Mouse (Mus musculus): Measurements from ENCODE around the gene 9030612E09Rik. TPM values are rescaled to one million over a fixed set of nuclear protein-coding genes. Genes with fewer than 3 reads are reported as not detected.

The 9030612E09Rik gene
- 1 to 10 TPM; 1.3 to 1.5 TPM for total RNA-seq (2021)
- long read RNA-seq, partial matches to known transcripts: 0 of 2 reads
- long read RNA-seq, other reads (novel, unspliced or antisense): 0 of 2 reads

DNA sequence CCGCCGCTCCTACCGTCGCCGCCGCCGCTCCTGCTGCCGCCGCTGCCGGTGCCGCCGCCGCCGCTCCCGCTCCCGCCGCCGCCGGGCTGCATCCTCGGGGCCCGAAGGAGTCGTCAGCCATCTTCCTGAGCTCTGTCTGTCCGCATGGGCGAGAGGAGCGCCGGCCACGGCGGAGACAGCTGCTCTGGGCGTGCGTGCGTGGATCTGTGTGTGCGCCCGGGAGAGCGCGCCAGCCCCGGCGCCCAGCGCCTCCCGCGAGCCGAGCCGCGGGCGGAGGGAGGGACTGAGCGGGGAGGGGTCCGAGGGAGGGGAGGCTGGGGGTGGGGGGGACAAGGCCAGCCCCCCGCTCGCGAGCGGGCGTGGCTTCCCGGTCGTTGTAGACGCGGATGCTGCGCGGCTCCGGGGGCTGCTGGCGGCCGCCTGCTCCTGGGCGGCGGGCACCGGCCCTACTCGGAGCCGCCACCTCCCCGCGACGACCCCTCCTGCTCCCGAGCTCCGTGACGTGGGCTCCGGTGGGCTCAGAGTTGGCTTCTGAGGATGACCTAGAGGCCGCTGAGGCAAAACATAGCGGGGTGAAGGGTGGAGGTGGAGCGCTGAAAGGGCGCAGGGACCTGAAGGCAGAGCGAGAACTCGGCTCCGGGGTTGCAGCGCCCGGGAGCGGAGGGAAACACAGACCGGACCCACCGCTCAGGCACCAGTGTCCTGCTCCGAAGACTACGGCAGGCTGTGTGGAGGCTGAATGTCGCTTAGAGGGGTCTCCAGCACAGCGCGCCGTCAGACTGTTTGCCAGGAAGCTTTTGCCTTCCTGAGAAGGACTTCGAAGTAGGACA is at the start of gene 9030612E09Rik, which contains the start of gene Sobp:
Gene 9030612E09Rik (plus strand): TSS at position 379 of the 830 bp plus-strand sequence.
Gene Sobp (minus strand): TSS at position 205 of the 830 bp plus-strand sequence.
- peak; percentile 77 to 86 for DNase-seq (ENCODE audit: low spot score in 2 of 2)

DNA sequence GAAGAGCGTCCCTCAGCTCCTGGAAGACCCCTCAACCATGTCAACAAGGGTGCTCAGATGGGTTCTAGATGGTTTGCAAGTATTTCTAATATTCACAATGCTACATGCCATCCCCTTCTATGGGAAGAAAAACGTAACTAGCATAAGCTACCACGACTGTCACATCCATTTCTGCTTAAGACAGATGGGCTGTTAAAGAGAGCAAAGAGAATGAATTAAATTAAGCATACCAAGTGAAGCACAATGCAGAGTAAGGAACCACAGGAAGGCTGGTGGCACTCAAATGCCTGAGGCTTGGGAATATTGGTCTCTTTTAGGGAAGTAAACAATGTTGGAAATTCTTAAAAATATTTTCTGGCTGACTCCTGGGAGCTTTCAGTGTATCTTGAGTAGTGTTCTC is 45.8 kb upstream of the 9030612E09Rik start:
- DNase-seq (ENCODE audit: low spot score in 2 of 2): no peak

DNA sequence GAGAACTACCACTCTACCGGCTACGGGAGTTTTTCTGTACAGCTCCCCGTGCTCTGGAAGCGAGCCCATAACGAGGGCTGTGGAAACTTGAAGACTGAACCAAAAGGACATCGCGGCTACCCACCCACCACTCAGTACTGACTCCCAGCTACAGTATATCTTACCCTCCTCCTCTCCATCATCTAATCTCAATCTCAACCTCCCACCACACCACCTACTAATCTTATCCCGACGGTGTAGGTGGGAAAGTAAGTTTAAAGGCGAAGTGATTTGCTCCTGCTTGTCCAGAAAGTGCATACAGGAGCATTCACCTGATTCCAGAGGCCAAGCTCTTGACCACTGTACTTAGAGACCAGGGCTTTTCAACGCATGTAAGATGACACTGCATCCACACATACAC is 40.5 kb upstream of the 9030612E09Rik start:
- DNase-seq (ENCODE audit: low spot score in 2 of 2): no peak

DNA sequence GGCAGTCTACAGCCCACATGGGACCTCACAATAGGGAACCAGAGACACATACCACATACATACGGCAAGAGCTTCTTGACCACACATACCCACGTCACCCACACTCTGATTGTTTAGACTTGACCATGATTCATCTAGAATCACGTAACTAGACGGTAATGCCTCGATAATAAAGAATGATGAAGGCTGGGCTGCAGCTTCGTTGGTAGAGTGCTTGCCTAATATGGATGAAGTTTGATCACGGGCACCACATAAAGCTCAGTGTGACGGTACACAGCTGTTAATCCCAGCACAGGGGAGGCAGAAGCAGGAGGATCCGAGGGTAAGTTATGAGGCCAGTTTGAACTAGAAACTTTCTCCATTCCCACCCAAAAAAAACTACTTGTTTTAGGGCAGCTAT is 31.3 kb upstream of the 9030612E09Rik start:
- no peak for DNase-seq (ENCODE audit: low spot score in 2 of 2)

DNA sequence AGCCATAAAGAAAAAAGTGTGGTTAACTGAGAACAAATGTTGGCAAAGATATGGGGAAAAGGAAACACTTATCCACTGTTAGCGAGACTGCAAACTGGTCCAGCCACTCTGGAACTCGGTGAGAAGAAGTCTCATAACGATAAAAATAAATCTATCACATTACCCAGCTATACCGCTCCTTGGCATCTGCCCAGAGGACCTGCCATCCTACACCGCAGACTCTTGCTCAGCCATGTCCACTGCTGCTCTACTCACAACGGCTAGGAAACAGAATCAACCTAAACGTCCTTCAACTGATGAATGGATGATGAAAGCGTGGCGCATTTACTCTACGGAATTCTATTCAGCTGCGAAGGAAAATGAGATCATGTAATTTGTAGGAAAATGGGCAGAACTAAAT is 26.0 kb upstream of the 9030612E09Rik start:
- no peak for DNase-seq (ENCODE audit: low spot score in 2 of 2)

DNA sequence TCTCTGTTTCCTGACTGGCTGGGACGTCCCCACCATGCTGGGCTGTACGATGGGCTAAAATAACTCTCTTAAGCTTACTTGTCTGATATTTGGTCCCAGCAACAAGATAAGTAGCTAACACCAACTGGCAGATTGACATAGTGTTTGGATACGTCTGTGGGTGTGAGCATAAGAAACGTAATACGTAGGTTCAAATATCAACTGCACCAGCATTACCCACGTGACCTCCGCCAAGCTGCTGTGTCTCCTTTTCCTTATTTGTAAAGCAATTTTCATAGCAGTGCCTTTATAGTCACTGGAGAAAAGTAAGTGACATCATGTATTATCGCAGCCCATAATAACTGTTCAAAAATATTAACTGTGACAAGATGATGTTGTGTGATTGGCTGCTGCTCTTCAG is 21.9 kb upstream of the 9030612E09Rik start:
- DNase-seq (ENCODE audit: low spot score in 2 of 2): no peak

DNA sequence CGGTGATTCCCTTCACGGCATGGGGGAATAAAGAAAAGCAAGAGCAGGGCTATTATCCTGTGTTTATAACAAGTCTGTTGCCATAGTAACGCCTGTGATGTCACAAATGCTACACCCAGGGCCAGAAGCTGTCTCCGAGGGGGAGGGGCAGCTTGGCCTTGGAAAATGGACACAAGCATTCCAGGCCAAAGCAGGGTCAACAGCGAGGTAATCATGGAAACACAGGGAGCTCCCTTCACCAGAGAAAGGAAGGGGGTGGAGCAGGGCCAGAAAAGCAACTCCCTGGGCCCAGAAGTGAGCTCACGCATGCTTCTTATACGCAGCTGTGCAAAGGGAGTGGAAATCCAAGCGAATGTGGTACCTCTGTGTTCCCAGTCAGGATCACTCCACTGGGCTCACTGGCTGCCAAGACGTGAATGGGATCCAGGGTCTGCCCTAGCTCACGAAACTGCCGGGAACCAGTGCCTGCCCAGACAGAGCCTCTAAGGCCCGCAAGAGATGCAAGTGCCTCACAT is 19.4 kb upstream of the 9030612E09Rik start:
- DNase-seq (ENCODE audit: low spot score in 2 of 2): peak; percentile 57 to 58

DNA sequence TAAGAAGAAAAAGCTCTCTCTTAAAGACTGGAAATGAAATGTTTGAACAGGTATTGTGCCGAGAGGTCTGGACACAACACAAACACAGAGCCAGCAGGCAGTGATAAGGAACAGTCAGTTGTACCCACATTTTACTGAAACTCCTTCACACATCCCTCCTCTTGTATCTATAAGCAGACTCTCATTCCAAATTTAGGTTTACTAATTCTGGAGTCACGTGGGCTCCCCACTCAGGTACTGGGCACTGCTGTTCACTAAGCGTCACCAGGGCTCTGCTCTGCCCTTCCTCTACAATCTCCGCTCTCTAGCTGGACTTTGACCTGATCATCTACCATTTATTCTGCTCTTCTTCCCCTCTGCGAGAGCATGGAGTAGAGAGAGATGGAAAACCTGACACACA is 15.6 kb upstream of the 9030612E09Rik start:
- DNase-seq (ENCODE audit: low spot score in 2 of 2): no peak

DNA sequence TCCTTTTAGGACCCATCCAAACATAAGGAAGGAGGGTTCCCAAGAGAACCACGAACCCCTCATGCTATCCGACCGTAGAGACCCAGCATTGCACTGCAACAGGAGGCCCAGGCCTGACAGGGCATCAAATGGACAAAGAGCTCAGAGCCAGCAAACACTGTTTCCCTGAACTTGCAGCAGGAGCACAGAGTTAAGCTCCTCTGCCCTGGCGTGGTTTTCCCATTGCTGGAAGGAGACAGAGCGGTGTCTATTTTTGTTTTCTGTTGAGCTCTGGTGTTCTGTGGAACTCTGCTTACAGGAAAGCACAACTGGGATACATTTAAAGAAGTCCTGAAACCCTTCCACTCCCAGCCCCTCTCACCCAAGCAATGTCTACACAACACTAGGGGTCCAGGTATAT is 15.2 kb upstream of the 9030612E09Rik start:
- DNase-seq (ENCODE audit: low spot score in 2 of 2): no peak

DNA sequence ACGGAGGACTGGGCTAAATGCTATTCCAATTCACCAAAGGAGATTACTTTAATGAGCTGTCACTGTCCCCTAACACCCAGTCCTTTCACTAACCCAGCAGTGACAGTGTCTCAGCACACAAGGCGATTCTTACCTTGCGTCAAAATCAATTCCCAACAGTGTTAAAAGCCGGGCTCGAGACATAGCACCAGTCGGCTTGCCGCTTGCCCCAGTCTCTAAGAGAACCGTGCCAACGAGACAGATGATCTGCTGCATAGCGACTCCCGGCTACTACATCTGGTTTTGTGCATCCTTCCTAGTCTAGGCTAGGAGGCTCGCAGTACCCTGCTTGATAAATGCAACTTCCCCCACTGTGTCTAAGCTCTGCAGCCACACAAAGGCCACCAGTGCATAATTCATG is 12.2 kb upstream of the 9030612E09Rik start:
- no peak for DNase-seq (ENCODE audit: low spot score in 2 of 2)

DNA sequence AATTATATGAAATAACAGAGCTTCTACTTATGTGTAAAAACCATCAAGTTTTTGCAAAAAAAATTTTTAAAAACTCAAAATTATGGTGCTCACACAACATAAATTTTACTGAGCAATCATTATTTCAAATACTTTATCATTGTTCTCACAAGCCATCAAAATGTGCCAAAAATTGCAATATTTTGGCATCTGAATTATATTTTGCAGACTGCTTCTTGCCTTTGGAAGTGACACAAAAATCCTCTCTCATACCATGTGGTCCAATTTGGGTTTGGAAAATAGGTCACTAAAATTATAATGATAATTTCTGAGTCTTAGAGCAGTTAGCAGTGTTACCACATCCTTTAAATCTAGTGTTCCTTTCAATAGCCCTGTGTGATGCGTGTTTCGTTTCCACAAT is 10.1 kb upstream of the 9030612E09Rik start:
- no peak for DNase-seq (ENCODE audit: low spot score in 2 of 2)

DNA sequence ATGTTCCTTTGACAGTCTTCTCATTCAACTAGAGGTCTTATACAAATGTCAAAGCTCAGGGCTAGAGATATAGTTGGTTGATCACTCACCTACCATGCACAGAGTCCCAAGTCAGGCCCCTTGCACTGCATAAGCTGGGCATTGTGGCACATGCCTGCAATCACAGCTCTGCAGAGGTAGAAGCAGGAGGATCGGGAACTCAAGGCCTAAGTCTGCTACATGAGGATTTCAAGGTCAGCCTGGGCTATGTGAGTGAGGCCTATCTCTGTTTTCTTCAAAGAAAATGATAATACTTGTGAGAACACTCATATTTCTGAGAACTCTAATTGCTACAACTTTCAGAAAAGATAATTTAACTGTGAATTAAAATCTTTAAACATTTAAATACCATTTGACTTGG is 8.4 kb upstream of the 9030612E09Rik start:
- no peak for DNase-seq (ENCODE audit: low spot score in 2 of 2)

DNA sequence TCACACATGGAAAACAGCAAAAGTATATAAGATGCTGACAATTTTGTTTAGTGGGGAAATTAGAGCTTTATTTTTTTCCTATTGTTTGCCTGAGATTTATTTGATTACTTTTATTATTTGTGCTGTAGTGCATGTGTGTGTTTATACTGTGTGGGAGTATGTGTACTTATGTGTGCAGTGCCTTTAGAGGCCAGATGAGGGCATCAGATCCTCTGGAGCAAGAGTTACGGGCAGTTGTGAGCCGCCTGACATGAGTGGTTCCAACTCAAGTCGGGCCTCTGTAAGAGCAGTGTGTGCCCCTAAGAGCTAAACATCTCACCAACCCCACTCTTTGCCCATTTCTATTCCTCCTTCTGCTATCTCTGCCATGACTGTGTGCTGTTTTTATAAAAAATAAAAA is 7.7 kb upstream of the 9030612E09Rik start:
- no peak for DNase-seq (ENCODE audit: low spot score in 2 of 2)

DNA sequence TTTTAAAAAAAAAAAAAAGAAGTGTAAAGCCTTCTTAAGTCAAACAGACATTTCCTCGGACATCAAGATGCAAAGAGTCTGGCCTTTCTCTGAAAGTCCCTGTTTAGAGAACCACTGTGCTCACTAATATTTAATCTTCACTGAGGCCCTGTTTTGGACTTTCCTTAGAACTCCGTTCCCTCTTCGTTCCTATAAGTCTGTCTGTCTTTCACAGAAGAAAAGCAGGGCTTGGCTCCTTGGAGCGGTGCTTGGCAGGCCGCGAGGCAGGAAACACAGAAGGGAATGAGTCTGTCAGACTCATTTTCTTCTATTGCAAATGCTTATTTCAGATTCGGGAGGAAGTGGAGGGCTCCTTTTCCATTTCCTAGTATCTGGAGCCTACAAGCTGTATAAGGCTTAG is 5.7 kb upstream of the 9030612E09Rik start:
- no peak for DNase-seq (ENCODE audit: low spot score in 2 of 2)

DNA sequence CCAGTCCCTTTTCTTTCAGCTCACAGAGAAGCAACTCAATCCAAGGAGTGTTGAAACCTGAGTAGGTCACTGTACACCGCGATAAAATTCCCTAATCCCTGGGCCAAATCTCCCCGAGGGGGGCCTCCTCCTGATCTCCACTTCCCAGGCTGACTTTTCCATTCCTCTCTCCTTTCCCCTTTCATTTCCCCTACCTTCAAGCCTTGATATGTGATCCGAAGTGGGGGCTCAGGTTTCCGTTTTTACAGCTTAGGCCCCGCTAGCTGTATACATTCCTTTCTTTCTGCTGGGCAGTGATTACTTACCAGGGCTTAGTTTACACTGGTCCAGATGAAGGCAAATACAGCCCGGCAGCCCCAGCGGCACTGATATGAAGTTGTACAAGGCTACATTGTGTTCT is 3.4 kb upstream of the 9030612E09Rik start:
- DNase-seq (ENCODE audit: low spot score in 2 of 2): no peak

DNA sequence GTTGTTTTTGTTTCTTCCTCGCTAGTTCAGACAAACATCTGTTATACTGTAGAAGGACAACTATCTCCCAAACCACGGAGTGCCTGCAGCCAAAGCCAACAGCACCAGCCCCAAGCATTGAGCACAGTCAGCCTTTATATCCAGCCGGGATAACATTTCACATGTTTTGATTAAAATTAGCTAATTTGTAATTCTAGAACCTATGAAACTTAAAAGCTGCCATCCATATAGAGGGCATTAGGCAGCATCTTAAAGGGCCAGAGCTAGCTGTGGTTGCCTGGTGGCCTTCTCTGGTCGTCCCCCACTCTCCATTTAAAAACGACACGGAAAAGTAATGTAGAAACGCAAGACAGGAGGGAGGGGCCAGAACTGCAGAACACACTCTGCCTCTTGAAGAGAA is 2.4 kb upstream of the 9030612E09Rik start:
- DNase-seq (ENCODE audit: low spot score in 2 of 2): no peak

DNA sequence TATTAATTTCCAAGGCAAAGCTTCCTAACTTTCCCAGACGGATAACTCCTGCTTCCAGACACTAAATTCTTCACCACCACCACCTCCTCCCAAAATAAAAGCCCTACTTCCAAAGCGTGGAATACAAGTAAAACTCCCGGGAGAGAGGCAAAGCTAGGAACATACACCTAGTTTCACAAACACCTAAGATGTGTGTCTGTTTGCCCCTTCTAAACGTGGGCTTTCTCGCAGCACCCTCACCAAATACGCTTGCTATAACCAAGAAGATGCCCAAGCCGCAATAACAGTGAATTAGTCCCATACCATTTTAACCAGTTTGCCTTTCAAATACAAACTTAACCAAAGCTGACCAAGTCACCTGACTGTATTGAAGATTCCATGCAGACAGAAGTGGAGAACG is 1.9 kb upstream of the 9030612E09Rik start:
- no peak for DNase-seq (ENCODE audit: low spot score in 2 of 2)

DNA sequence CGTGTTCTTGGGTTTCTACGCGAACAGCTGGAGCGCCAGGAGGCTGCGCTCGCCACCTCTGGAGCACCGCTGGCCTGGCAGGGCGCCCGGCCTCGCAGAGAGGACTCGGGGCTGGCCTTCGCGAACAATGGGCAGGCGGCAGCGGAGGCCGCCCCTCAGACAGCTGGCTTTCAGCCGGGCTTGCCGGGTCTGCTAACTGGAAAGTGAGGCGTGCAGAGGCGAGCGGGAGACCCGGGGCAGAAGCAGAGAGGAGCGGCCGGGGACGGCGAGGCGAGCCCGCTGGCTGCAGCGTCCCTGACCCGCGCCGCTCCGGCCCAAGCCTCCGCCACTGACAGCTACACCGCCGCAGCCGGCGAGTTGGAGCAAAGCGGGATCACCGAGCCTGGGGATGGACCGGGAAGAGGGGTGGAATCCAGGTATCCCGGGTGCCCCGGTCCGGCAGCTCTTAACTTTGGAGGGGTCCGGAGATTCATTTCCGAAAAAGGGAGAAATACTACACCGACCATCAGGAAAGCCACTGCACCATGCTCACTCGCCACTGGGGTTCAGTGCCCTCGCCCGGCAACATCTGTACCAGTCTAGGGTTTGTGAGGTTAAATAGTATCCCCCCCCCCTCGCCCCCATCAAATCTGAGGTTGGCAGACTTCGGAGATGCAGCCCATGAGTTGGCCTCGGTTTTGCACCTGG is 1.2 kb upstream of the 9030612E09Rik start:
- DNase-seq (ENCODE audit: low spot score in 2 of 2): peak; percentile 46 to 71

DNA sequence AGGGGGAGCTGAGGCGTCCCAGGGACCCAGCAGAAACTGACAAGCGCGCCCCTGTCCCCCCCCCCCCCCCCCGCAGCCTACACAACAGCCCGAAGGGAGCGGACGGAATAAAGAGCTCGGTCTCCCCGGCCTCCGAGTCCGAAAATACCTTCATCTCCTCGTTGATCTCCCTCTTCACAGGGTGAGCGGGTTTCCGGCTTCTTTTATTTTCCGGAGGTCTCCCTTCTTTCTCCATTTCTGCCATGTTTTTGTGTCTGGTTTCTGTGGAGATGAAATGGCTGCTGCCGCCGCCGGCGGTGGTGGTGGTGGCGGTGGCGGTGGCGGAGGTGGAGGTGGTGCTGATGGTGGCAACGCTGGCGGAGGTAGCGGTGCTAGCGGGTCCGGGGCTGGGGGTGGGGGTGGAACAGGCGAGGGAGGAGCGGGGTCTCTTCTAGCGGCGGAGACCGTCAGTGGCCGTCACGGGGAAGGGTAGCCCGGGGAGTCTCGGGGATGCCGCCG is 627 bp upstream of the 9030612E09Rik start:
- no peak for DNase-seq (ENCODE audit: low spot score in 2 of 2)

DNA sequence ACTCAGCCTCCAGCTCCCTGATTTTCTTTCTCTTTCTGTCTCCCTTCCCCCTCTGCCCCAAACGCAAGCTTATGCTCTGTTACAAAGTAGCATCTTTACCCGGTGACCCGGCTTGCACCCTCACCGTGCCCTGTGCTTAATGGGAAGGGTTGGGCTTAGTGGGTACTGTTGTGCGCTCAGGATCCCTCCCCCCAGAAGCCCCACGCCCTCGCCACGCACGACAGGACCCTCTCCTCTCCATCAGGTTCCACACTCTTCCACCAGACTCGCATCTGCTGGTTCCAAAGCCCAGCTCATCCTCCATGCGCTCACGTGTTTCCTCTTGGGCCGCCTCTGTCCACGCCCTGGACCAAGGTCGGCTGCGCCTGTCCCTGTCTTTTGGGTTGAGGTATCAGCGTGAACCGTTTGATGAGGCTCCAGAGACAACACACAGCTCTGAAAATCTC is 675 bp downstream of the 9030612E09Rik start:
- peak in 1 of 2 experiments; percentile 36 for DNase-seq (ENCODE audit: low spot score in 2 of 2)

DNA sequence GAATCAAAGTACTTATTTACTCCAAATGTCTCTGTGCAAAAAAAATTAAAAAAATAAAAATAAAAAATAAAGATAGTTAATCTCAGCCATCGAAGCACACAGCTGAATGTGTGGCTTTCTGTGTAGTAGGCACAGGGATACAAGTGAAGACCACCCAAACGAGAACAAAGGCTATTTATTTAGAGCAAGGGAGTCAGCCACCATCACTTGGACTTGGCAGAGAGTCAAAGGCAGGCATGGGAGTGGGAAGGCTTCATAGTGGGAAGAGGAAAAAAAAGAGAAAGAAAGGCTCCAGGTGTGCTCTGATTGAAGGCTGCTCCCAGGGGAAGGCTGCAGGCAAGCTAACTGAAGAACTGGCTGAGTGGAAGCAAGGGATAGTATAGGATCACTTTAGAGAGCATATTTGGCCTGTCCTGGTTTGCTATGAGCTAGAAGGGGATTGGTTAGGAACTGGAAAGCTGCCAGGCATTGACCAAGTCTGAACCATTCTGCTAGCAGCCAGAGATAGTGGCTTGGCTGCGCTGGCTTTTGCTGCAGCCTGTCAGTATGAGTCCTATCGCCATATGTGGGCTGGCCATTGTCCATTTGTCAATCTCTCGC is 5.9 kb downstream of the 9030612E09Rik start:
- no peak for DNase-seq (ENCODE audit: low spot score in 2 of 2)

DNA sequence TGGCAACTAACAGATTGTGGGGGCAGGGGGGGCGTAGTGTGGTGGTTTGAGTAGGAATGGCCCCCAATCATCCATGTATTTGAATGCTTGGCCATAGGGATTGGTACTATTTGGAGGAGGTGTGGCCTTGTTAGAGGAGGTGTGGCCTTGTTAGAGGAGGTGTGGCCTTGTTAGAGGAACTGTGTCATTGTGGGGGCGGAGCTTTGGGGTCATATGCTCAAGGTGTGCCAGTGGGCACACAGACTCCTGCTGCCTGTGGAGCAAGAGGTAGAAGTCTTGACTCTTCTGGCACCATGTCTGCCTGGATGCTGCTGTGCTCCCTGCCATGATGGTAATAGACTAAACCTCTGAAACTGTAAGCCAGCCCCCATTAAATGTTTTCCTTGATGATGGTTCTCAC is 25.7 kb downstream of the 9030612E09Rik start:
- no peak for DNase-seq (ENCODE audit: low spot score in 2 of 2)
